Mouse (Mus musculus) embryonic stem cell, embryonic (primary cell): ENCODE results near the gene Hnrnpul2.

ENCODE experiments used
- CTCF ChIA-PET, 4 experiments: fragments of 300-600 bp in 2 of 4; fragments of 350-600 bp in 2 of 4; sonication (Branson Sonifier 250); formaldehyde crosslinking; loops; one replicate each; lab custom pipeline; 2022; ENCODE audit warnings: inconsistent platforms in 2 of 4; lab: Charles Lee
- POLR2A ChIA-PET, 4 experiments: fragments of 300-600 bp in 2 of 4; fragments of 350-600 bp in 2 of 4; sonication (Branson Sonifier 250); formaldehyde crosslinking; loops; one replicate each; lab custom pipeline; 2022; ENCODE audit warnings: antibody characterized with exemption in 4 of 4, inconsistent platforms in 1 of 4; lab: Charles Lee

The Hnrnpul2 gene

GRCm38 (mm10) chr19:8819596-8820423 is at the start of gene Hnrnpul2:
TSS of gene Hnrnpul2 (plus strand) at chr19:8820010.
- POLR2A ChIA-PET, result interaction anchor here (0.6 to 21.0 kb wide), 134 partner anchors 8 to 1447 kb away, joined by 3 to 271 read pairs (median 5); partner anchors contain the start of genes Eef1g (in 4 of the 4), 1810009A15Rik (in 3 of the 4), AC129217.1 (in 3 of the 4) and Gm49416 (in 3 of the 4)

DNA sequence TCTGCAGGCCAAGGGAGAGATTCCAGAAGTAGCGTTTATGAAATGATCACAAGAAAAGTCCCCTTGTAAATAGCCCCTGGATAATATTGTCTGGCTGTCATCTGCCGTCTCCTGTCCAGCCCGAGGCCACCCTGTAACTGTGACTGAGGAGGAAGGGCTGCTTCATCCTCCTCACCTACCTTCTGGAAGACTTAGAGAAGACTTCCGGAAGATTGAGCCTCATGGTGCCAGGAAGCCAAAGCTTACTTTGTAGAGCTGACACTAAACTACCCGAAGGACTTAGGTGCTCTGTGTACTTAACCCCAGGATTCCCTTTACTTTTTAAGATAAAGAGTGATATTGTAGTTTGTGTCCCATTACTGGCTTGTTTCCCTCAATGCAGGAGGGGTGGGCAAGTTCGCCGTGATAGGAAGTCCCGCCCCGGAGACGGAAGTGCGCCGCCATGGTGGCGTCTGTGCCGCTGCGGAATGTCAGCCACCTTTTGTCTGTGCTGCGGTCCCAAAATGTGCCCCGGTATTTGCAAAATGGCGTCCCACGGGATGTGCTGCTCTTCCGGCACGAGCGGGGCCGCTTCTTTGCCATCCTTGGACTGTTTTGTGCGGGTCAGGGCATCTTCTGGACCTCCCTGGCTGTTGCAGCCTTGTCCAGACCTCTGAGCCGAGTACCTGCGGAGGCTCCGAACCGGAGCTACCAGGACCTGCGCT is 49.1 kb upstream of the Hnrnpul2 start, which contains the start of gene Tmem223:
Gene Tmem223 (plus strand): TSS at position 430 of the 704 bp plus-strand sequence.
- ChIA-PET POLR2A (interaction anchor here (0.6 to 27.6 kb wide), 48 partner anchors 8 to 310 kb away, joined by 3 to 801 read pairs (median 6); partner anchors contain the start of genes 1810009A15Rik (in 3 of the 4), Eef1g (in 3 of the 4), Gm49416 (in 3 of the 4) and Nxf1 (in 3 of the 4)), CTCF (interaction anchor here in 2 of 4 experiments (0.5 to 1.4 kb wide), 2 partner anchors 10 to 29 kb away, joined by 3 to 5 read pairs; no protein-coding TSS in a partner anchor)

More at GRCm38 (mm10) chr19:8819596-8820423, at the start of gene Hnrnpul2:
- CTCF ChIA-PET, result interaction anchor here in 2 of 4 experiments (0.6 to 1.6 kb wide), 7 partner anchors 10 to 106 kb away, joined by 3 to 6 read pairs (median 4); partner anchors contain the start of genes Taf6l (in 1 of the 2) and Zbtb3 (in 1 of the 2)

GRCm38 (mm10) chr19:8772996-8773395 is 46.8 kb upstream of the Hnrnpul2 start:
- CTCF ChIA-PET, result interaction anchor here in 2 of 4 experiments (0.6 kb wide), 2 partner anchors 26 to 1613 kb away, joined by 3 read pairs; no protein-coding TSS in a partner anchor
- POLR2A ChIA-PET, result interaction anchor here (0.5 to 27.6 kb wide), 47 partner anchors 8 to 362 kb away, joined by 3 to 801 read pairs (median 17); partner anchors contain the start of genes Nxf1 (in 4 of the 4), Taf6l (in 4 of the 4), Slc3a2 (in 3 of the 4) and 1700092M07Rik (in 2 of the 4)

DNA sequence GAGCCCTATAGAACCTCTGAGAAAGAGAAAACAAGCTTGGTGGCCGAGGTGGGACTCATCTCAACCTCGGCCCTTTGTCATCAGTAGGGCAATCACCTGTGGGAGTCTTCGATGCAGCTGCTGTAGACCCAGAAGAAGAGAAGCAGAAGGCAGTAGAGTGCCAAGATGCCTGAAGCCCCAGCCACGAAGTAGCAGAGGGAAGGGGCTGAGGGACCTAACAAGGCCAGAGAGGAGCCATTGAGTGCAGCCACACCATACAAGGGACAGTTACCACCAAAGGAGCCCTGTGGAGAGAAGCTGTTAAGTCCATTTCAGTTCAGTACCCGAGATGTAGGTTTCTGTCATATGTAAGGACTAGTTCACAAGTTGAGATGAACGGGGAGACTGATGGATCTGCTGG is 46.4 kb upstream of the Hnrnpul2 start:
- CTCF ChIA-PET, result interaction anchor here in 3 of 4 experiments (0.6 to 1.2 kb wide), 4 partner anchors 17 to 1613 kb away, joined by 3 read pairs; partner anchors contain the start of gene Nxf1 (in 1 of the 3)
- POLR2A ChIA-PET, result interaction anchor here (0.6 to 27.6 kb wide), 70 partner anchors 8 to 1832 kb away, joined by 3 to 801 read pairs (median 9); partner anchors contain the start of genes Nxf1 (in 4 of the 4), Taf6l (in 4 of the 4), Slc3a2 (in 3 of the 4) and Ttc9c (in 3 of the 4)

- POLR2A ChIA-PET, result interaction anchor here (0.5 to 27.6 kb wide), 110 partner anchors 9 to 1832 kb away, joined by 3 to 801 read pairs (median 6); partner anchors contain the start of genes Nxf1 (in 4 of the 4), Taf6l (in 4 of the 4), B3gat3 (in 3 of the 4) and Slc3a2 (in 3 of the 4)
- CTCF ChIA-PET, result interaction anchor here in 3 of 4 experiments (0.6 to 2.5 kb wide), 8 partner anchors 14 to 100 kb away, joined by 3 to 9 read pairs (median 3); partner anchors contain the start of gene Nxf1 (in 1 of the 3)
Observed at GRCm38 (mm10) chr19:8774086-8774835, 45.5 kb upstream of the Hnrnpul2 start, which contains the start of gene Tmem179b. TSS of gene Tmem179b (minus strand) at chr19:8774467.

DNA sequence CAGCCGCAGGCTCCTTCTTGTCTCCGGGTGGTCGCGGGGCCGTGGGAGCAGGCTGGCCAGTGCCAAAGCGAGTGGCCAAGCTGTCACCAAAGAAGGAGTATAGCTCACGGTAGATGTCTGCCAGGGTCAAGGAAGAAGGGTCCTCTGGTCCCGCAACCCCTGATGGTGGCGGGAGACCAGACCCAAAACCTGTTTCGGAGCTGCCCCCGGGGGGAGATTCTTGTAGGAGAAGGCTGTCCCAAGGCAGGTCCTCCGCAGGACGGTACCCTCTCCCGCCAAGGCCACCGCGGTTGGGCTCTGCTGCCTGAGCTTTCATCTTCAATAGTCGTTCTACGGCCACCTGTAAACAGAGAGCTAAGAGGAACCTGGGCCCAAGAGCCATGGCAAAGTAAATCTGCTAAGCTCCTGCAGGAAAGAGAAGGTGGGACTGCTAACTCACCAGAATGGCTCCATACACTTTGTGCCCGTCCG is 44.8 kb upstream of the Hnrnpul2 start:
- ChIA-PET CTCF (interaction anchor here in 2 of 4 experiments (0.9 to 2.5 kb wide), 6 partner anchors 10 to 99 kb away, joined by 3 to 7 read pairs (median 4); partner anchors contain the start of gene Taf6l (in 1 of the 2)), POLR2A (interaction anchor here (0.7 to 27.6 kb wide), 82 partner anchors 10 to 308 kb away, joined by 3 to 801 read pairs (median 7); partner anchors contain the start of genes Nxf1 (in 4 of the 4), Taf6l (in 4 of the 4), B3gat3 (in 3 of the 4) and Slc3a2 (in 3 of the 4))

GRCm38 (mm10) chr19:8786008-8786781 is 33.6 kb upstream of the Hnrnpul2 start, which contains the start of gene Taf6l:
TSS of gene Taf6l (minus strand) at chr19:8786417.
- ChIA-PET CTCF (interaction anchor here in 3 of 4 experiments (0.5 to 1.7 kb wide), 12 partner anchors 10 to 1368 kb away, joined by 3 to 11 read pairs (median 4); partner anchors contain the start of genes Ttc9c (in 1 of the 3) and Zbtb3 (in 1 of the 3)), POLR2A (interaction anchor here (0.6 to 27.6 kb wide), 129 partner anchors 6 to 1519 kb away, joined by 3 to 801 read pairs (median 5); partner anchors contain the start of genes Hnrnpul2 (in 4 of the 4), Tmem179b (in 4 of the 4), Zbtb3 (in 4 of the 4) and 1700092M07Rik (in 3 of the 4))

DNA sequence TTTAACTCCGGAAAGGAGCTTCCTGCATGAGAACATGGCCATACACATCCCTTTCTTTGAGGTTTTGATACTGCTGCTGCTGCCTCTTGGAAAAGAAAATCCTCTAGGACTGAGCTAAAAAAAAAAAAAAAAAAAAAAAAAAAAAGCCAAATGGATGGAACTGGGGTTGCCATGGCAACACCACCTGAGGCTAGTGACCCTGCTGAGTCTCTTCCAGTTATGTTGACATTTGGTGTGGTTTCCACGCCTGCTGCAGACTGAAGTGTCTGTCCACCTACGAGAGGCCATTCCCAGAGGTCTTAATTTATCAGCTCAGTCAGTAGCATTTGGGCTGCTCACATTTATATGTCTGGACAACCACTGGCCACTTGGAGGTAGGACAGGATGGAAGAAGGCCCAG is 31.3 kb upstream of the Hnrnpul2 start:
- ChIA-PET POLR2A (interaction anchor here (0.6 to 27.6 kb wide), 44 partner anchors 4 to 229 kb away, joined by 3 to 801 read pairs (median 5); partner anchors contain the start of genes Tmem179b (in 3 of the 4), Zbtb3 (in 3 of the 4), Gng3 (in 2 of the 4) and Hnrnpul2 (in 2 of the 4)), CTCF (interaction anchor here in 2 of 4 experiments (0.6 to 1.2 kb wide), 2 partner anchors 15 to 70 kb away, joined by 3 read pairs; partner anchors contain the start of gene Tmem179b (in 1 of the 2))

DNA sequence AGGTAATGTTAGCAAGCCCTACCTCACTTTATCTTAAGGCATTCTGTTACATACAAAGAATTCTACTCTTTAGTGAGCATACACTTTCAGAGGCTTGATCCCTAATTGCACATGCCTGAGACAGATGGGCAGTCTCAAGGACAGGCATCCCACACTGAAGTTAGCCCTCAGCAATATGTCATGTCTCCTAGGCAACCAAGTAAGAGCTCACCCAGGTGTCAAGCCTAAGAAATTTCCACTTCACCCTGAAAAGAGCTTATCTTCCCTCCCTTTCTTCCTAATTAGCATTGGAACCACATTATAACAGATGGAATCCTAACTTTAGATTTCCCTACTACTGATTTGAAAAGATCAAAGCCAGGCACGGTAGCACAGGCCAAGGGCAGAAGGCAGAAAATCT is 30.6 kb upstream of the Hnrnpul2 start:
- ChIA-PET CTCF (interaction anchor here in 1 of 4 experiments (1.2 kb wide), 1 partner anchor 71 kb away, joined by 3 read pairs; no protein-coding TSS in a partner anchor), POLR2A (interaction anchor here (0.6 to 27.6 kb wide), 32 partner anchors 3 to 1718 kb away, joined by 3 to 801 read pairs (median 6); partner anchors contain the start of genes Tmem179b (in 3 of the 4), Gng3 (in 2 of the 4), Hnrnpul2 (in 2 of the 4) and Nxf1 (in 2 of the 4))

GRCm38 (mm10) chr19:8790171-8790570 is 29.6 kb upstream of the Hnrnpul2 start:
- POLR2A ChIA-PET, result interaction anchor here in 3 of 4 experiments (0.7 to 27.6 kb wide), 16 partner anchors 2 to 68 kb away, joined by 3 to 801 read pairs (median 6); partner anchors contain the start of genes Nxf1 (in 2 of the 3), Slc3a2 (in 2 of the 3), Tmem179b (in 2 of the 3) and Tmem223 (in 2 of the 3)

GRCm38 (mm10) chr19:8798264-8798946 is 21.4 kb upstream of the Hnrnpul2 start, which contains the start of gene Polr2g:
TSS of gene Polr2g (minus strand) at chr19:8798577.
- CTCF ChIA-PET, result interaction anchor here in 1 of 4 experiments (1.3 kb wide), 1 partner anchor 12 kb away, joined by 4 read pairs; the partner anchor contains the start of gene Taf6l
- POLR2A ChIA-PET, result interaction anchor here (0.5 to 27.3 kb wide), 67 partner anchors 8 to 1404 kb away, joined by 3 to 801 read pairs (median 5); partner anchors contain the start of genes Taf6l (in 4 of the 4), 1810009A15Rik (in 3 of the 4), Gm49416 (in 3 of the 4) and Hnrnpul2 (in 3 of the 4)

More at GRCm38 (mm10) chr19:8790171-8790570, 29.6 kb upstream of the Hnrnpul2 start:
- CTCF ChIA-PET, result interaction anchor here in 1 of 4 experiments (1.5 kb wide), 1 partner anchor 12 kb away, joined by 3 read pairs; the partner anchor contains the start of gene Zbtb3

- POLR2A ChIA-PET, result interaction anchor here (0.6 to 27.3 kb wide), 55 partner anchors 8 to 1403 kb away, joined by 3 to 801 read pairs (median 6); partner anchors contain the start of genes Taf6l (in 4 of the 4), 1810009A15Rik (in 3 of the 4), Gm49416 (in 3 of the 4) and Hnrnpul2 (in 3 of the 4)
- CTCF ChIA-PET, result interaction anchor here in 2 of 4 experiments (0.6 to 1.3 kb wide), 3 partner anchors 12 to 58 kb away, joined by 3 to 4 read pairs (median 3); partner anchors contain the start of genes Stx5a (in 1 of the 2) and Taf6l (in 1 of the 2)
Observed at GRCm38 (mm10) chr19:8798947-8799315, 20.9 kb upstream of the Hnrnpul2 start.
